Mouse (Mus musculus) heart, postnatal 0 days (tissue): ENCODE measurements around the gene Myl7. TPM values are rescaled to one million over a fixed set of nuclear protein-coding genes. Genes with fewer than 3 reads are reported as not detected.

Experiments used
- ATAC-seq: fragments of 200-750 bp; cut with Nextera tagmentation; 2 replicates; pipeline ENCODE4 v1.8.0; 2017; ENCODE audit warnings: low read depth, moderate number of reproducible peaks, moderate library complexity; ENCODE audit not compliant: insufficient read depth
- DNase-seq: peaks from one replicate; pipeline ENCODE4 v3.0.0-alpha.2; 2016; ENCODE audit warnings: low spot score
- H3K27ac ChIP-seq: fragments of 300-500 bp; sonication (generic); 2 replicates; pipeline ENCODE4 v1.5.1; 2014; ENCODE audit warnings: low read depth, mild to moderate bottlenecking
- H3K27me3 ChIP-seq: fragments of 300-500 bp; sonication (generic); 2 replicates; pipeline ENCODE4 v1.6.1; 2014; ENCODE audit warnings: low read length, mixed read lengths; ENCODE audit not compliant: control insufficient read depth, insufficient read depth
- H3K36me3 ChIP-seq: fragments of 300-500 bp; sonication (generic); replicated peaks from 2 replicates; pipeline ENCODE4 v1.6.1; 2014; ENCODE audit warnings: low read length, mixed read lengths; ENCODE audit not compliant: control insufficient read depth, insufficient read depth
- H3K4me1 ChIP-seq: fragments of 300-500 bp; sonication (generic); 2 replicates; pipeline ENCODE4 v1.6.1; 2014; ENCODE audit warnings: antibody characterized with exemption; ENCODE audit not compliant: control insufficient read depth, insufficient read depth
- H3K4me2 ChIP-seq: fragments of 300-500 bp; sonication (generic); 2 replicates; pipeline ENCODE4 v1.6.1; 2014; ENCODE audit warnings: low read depth, mild to moderate bottlenecking, low read length, moderate library complexity
- H3K4me3 ChIP-seq: fragments of 300-500 bp; sonication (generic); 2 replicates; pipeline ENCODE4 v1.5.1; 2014; ENCODE audit warnings: low read depth, low read length
- H3K9ac ChIP-seq: fragments of 300-500 bp; sonication (generic); replicated peaks from 2 replicates; pipeline ENCODE4 v1.6.1; 2014; ENCODE audit warnings: low read depth, low read length, mixed read lengths
- H3K9me3 ChIP-seq: fragments of 300-500 bp; sonication (generic); replicated peaks from 2 replicates; pipeline ENCODE4 v1.6.1; 2016; ENCODE audit warnings: low read length; ENCODE audit not compliant: control insufficient read depth
- CTCF ChIP-seq: IDR thresholded peaks from 2 replicates; pipeline ENCODE4 v1.5.1; 2016; ENCODE audit warnings: antibody characterized with exemption, control low read depth, low read depth
- EP300 ChIP-seq: IDR thresholded peaks from 2 replicates; pipeline ENCODE4 v1.6.1; 2016; ENCODE audit warnings: antibody characterized with exemption, low read depth
- whole genome bisulfite sequencing: fragments of 180-500 bp; shearing (Covaris S2); extraction: QIAGEN DNeasy Blood & Tissue Kit; methylation state at CpG from one replicate; pipeline ENCODE4 v1.1.7; 2014; 5-methylcytosine and 5-hydroxymethylcytosine counted together
- polyA plus RNA-seq: library from polyadenylated mRNA; unstranded; fragments of >200 nt; fragmentation: Nextera tagmentation; extraction: Ambion mirVana; gene quantifications from 2 replicates; pipeline ENCODE4 v1.2.1, GENCODE M21; 2015
- total RNA-seq: library from RNA; depleted of rRNA; stranded (reverse); fragments of >200 nt; gene quantifications from 2 replicates; pipeline ENCODE4 v1.2.3, GENCODE M21; 2014; ENCODE audit warnings: low replicate concordance

The Myl7 gene
- total and polyA plus RNA-seq, 2 experiments from 2014 or later = 1,536 to 5,015 TPM

GRCm38 (mm10) chr11:5912635-5913034, 14.1 kb upstream of the Myl7 start:
- Histone ChIP-seq H3K4me3 (no peak overlapping the region), H3K9ac (no peak overlapping the region), H3K27me3 (no peaks in the 10 kb centered on the region), H3K4me2 (no peak overlapping the region), H3K36me3 (no peaks in the 10 kb centered on the region), H3K9me3 (no peaks in the 10 kb centered on the region), H3K4me1 (peaks cover 24% of the 10 kb centered on the region), H3K27ac (no peak overlapping the region)
- 18% methylated on average over 5 of the region's 5 CpGs for WGBS
- no peak for TF ChIP-seq EP300
- peak; percentile 84 for TF ChIP-seq CTCF
- peak; percentile 65 for ATAC-seq
- DNase-seq = peak; percentile 52

GRCm38 (mm10) chr11:5908642-5909041, 10.1 kb upstream of the Myl7 start:
- H3K4me1 ChIP-seq = 0 out of 2 replicates have a peak, but pooled peaks cover 5% of the 10 kb centered on the region
- H3K36me3 ChIP-seq = no peaks in the 10 kb centered on the region
- ATAC-seq (no peak), DNase-seq (no peak)
- H3K9me3 ChIP-seq = no peaks in the 10 kb centered on the region
- no peak overlapping the region for H3K27ac ChIP-seq
- no peak overlapping the region for H3K4me2 ChIP-seq
- no peak overlapping the region for H3K4me3 ChIP-seq
- no peak overlapping the region for H3K9ac ChIP-seq
- 62% methylated on average over 4 of the region's 4 CpGs for WGBS
- TF ChIP-seq EP300 (no peak), CTCF (no peak)
- H3K27me3 ChIP-seq = no peaks in the 10 kb centered on the region

GRCm38 (mm10) chr11:5907096-5907495, 8.5 kb upstream of the Myl7 start:
- WGBS = 78% methylated on average over 5 of the region's 5 CpGs
- DNase-seq = no peak
- Histone ChIP-seq H3K36me3 (no peaks in the 10 kb centered on the region), H3K4me2 (no peak overlapping the region), H3K27ac (no peak overlapping the region), H3K4me3 (no peak overlapping the region), H3K27me3 (0 out of 2 replicates have a peak, but pooled peaks cover 7% of the 10 kb centered on the region), H3K9me3 (no peaks in the 10 kb centered on the region), H3K4me1 (no peaks in the 10 kb centered on the region), H3K9ac (no peak overlapping the region)
- ATAC-seq = no peak
- TF ChIP-seq CTCF = no peak
- TF ChIP-seq EP300 = no peak

- WGBS = 80% methylated on average over 10 of the region's 10 CpGs
- H3K4me2 ChIP-seq = no peak overlapping the region
- H3K27ac ChIP-seq = no peak overlapping the region
- H3K9ac ChIP-seq = no peak overlapping the region
- no peak overlapping the region for H3K4me3 ChIP-seq
- TF ChIP-seq CTCF (no peak), EP300 (no peak)
- ATAC-seq (no peak), DNase-seq (no peak)
- no peaks in the 10 kb centered on the region; the same call in 1 of the 2 replicates for H3K4me1 ChIP-seq
- 0 out of 2 replicates have a peak, but pooled peaks cover 7% of the 10 kb centered on the region for H3K27me3 ChIP-seq
- H3K9me3 ChIP-seq = no peaks in the 10 kb centered on the region
- H3K36me3 ChIP-seq = no peaks in the 10 kb centered on the region
Measured at GRCm38 (mm10) chr11:5905778-5906518, 7.4 kb upstream of the Myl7 start.

- Histone ChIP-seq H3K9me3 (no peaks in the 10 kb centered on the region), H3K9ac (no peak overlapping the region), H3K4me3 (no peak overlapping the region), H3K4me1 (no peaks in the 10 kb centered on the region; the same call in 1 of the 2 replicates), H3K27me3 (0 out of 2 replicates have a peak, but pooled peaks cover 7% of the 10 kb centered on the region), H3K4me2 (no peak overlapping the region), H3K36me3 (no peaks in the 10 kb centered on the region), H3K27ac (no peak overlapping the region)
- ATAC-seq (no peak), DNase-seq (no peak)
- TF ChIP-seq EP300 = no peak
- WGBS = 91% methylated on average over 6 of the region's 6 CpGs
Measured at GRCm38 (mm10) chr11:5904871-5905270, 6.3 kb upstream of the Myl7 start.

GRCm38 (mm10) chr11:5904357-5904756, 5.8 kb upstream of the Myl7 start:
- H3K27ac ChIP-seq = no peak overlapping the region
- H3K4me3 ChIP-seq = no peak overlapping the region
- no peaks in the 10 kb centered on the region; the same call in 1 of the 2 replicates for H3K4me1 ChIP-seq
- H3K9me3 ChIP-seq = no peaks in the 10 kb centered on the region
- ATAC-seq = no peak
- H3K4me2 ChIP-seq = no peak overlapping the region
- no peak for TF ChIP-seq EP300
- no peak for TF ChIP-seq CTCF
- H3K36me3 ChIP-seq = no peaks in the 10 kb centered on the region
- DNase-seq = no peak
- no peak overlapping the region for H3K9ac ChIP-seq
- H3K27me3 ChIP-seq = 0 out of 2 replicates have a peak, but pooled peaks cover 7% of the 10 kb centered on the region
- WGBS = 93% methylated on average over 19 of the region's 19 CpGs
